Mouse (Mus musculus) liver, embryonic 15.5 days (tissue): ENCODE data around the gene Zic4. TPM values are rescaled to one million over a fixed set of nuclear protein-coding genes. Genes with fewer than 3 reads are reported as not detected.
A peak's percentile ranks its signal among the peaks of the same experiment; 100 is the strongest.

Experiments
- ATAC-seq: fragments of 200-750 bp; cut with Nextera tagmentation; 2 replicates; pipeline ENCODE4 v1.8.0; 2017; ENCODE audit warnings: moderate number of reproducible peaks, mild to moderate bottlenecking, moderate library complexity; ENCODE audit not compliant: insufficient read depth
- H3K27ac ChIP-seq: fragments of 300-500 bp; sonication (generic); replicated peaks from 2 replicates; pipeline ENCODE4 v1.5.1; 2015; ENCODE audit warnings: mild to moderate bottlenecking, inconsistent platforms
- H3K27me3 ChIP-seq: fragments of 300-500 bp; sonication (generic); 2 replicates; pipeline ENCODE4 v1.6.1; 2015; ENCODE audit warnings: mild to moderate bottlenecking, inconsistent platforms
- H3K36me3 ChIP-seq: fragments of 300-500 bp; sonication (generic); replicated peaks from 2 replicates; pipeline ENCODE4 v1.6.1; 2015; ENCODE audit warnings: moderate library complexity, mild to moderate bottlenecking, inconsistent platforms
- H3K4me1 ChIP-seq: fragments of 300-500 bp; sonication (generic); replicated peaks from 2 replicates; pipeline ENCODE4 v1.6.1; 2015; ENCODE audit warnings: inconsistent platforms
- H3K4me2 ChIP-seq: fragments of 300-500 bp; sonication (generic); 2 replicates; pipeline ENCODE4 v1.6.1; 2015; ENCODE audit warnings: moderate library complexity, mild to moderate bottlenecking, inconsistent platforms
- H3K4me3 ChIP-seq: fragments of 300-500 bp; sonication (generic); replicated peaks from 2 replicates; pipeline ENCODE4 v1.5.1; 2015; ENCODE audit warnings: mild to moderate bottlenecking, inconsistent platforms
- H3K9ac ChIP-seq: fragments of 300-500 bp; sonication (generic); 2 replicates; pipeline ENCODE4 v1.6.1; 2015; ENCODE audit warnings: moderate library complexity, mild to moderate bottlenecking, inconsistent platforms
- H3K9me3 ChIP-seq: fragments of 300-500 bp; sonication (generic); replicated peaks from 2 replicates; pipeline ENCODE4 v1.6.1; 2016; ENCODE audit warnings: inconsistent platforms
- WGBS: fragments of 180-500 bp; shearing (Covaris S2); methylation state at CpG from one replicate; pipeline ENCODE4 v1.1.7; 2015; ENCODE audit warnings: mixed read lengths; ENCODE audit not compliant: insufficient replicate concordance; 5-methylcytosine and 5-hydroxymethylcytosine counted together
- polyA plus RNA-seq: library from polyadenylated mRNA; unstranded; fragments of >200 nt; fragmentation: Nextera tagmentation; extraction: Ambion mirVana; gene quantifications from 2 replicates; pipeline ENCODE4 v1.2.1, GENCODE M21; 2015

The Zic4 gene
- polyA plus RNA-seq, 1 experiment from 2014 or later: not detected

DNA sequence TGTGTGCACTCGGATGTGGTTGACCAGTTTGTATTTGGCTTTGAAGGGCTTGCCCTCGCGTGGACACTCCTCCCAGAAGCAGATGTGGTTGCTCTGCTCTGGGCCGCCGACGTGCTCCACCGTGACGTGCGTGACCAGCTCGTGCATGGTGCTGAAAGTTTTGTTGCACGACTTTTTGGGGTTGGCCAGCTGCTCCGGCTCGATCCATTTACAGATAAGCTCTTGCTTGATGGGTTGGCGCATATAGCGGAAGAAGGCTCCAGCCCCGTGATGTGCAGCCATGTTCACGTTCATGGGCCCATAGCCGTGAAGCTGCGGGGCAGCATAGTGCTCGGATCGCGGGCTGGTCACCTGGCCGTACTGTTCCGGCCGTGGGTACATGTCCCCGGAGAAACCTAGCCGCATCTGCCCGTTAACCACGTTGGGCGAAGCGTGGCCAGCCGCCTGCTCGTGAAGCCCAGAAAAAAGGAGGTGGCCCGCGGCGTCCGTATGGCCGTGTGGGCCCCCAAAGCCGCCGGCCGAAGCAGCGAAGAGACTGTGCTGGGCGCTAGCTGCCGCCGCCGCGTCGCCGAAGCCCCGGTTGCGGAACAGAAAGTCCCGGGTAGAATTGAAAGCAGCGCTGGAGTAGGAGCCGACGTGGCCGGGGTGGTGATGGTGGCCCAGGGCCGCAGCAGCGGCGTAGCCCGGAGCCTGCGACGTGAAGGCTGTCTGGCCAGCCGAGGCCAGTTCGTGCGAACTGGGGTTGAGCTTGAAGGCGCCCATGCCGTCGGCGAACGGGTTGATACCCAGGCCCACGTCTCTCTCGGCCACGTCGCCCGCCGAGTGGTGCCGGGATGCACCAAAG lies 2.1 kb downstream of the Zic4 start:
- H3K36me3 ChIP-seq: no peaks in the 10 kb centered on the region
- no peak overlapping the region for H3K27ac ChIP-seq
- peak overlapping the region; percentile 17; the same call in 1 of the 2 replicates for H3K4me3 ChIP-seq
- no peak for ATAC-seq
- under 1% methylated on average over 77 of the region's 77 CpGs for WGBS
- H3K9me3 ChIP-seq: no peaks in the 10 kb centered on the region
- H3K4me2 ChIP-seq: peak overlapping the region; percentile 37
- H3K4me1 ChIP-seq: peaks cover 16% of the 10 kb centered on the region
- H3K27me3 ChIP-seq: peaks cover 99% of the 10 kb centered on the region
- H3K9ac ChIP-seq: no peak overlapping the region

GRCm38 (mm10) chr9:91364971-91365501 lies 2.8 kb downstream of the Zic4 start:
- peaks cover 100% of the 10 kb centered on the region for H3K27me3 ChIP-seq
- ATAC-seq: no peak

DNA sequence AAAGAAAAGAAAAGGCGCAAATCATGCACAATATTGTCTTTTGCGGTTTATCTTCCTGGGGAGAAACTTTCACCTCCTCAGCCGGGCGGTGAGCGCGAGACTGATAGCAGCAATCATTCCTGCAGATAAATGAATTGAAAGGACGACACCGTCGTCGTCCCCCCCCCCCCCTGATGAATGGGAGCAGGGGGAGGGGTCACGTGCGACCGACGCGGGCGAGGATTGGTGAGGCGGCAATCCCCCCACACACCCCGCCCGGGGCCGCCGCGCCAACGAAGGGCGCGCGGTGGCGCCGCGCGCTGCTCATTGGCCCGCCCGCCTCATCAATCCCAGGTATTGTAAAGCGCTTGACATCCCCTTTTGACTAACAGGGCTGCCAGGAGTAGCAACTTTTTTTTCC lies 3.5 kb downstream of the Zic4 start, which contains the start of gene Zic1:
Gene Zic1, minus strand, starts transcription at position 147 of the 400 bp plus-strand sequence.
- WGBS: 1% methylated on average over 33 of the region's 33 CpGs

More at GRCm38 (mm10) chr9:91364971-91365501, 2.8 kb downstream of the Zic4 start:
- Histone ChIP-seq H3K36me3 (no peaks in the 10 kb centered on the region), H3K4me1 (peaks cover 16% of the 10 kb centered on the region), H3K9me3 (no peaks in the 10 kb centered on the region), H3K4me2 (peak overlapping the region; percentile 37), H3K27ac (no peak overlapping the region), H3K9ac (no peak overlapping the region), H3K4me3 (peak overlapping the region; percentile 17; the same call in 1 of the 2 replicates)
- under 1% methylated on average over 41 of the region's 42 CpGs for WGBS

DNA sequence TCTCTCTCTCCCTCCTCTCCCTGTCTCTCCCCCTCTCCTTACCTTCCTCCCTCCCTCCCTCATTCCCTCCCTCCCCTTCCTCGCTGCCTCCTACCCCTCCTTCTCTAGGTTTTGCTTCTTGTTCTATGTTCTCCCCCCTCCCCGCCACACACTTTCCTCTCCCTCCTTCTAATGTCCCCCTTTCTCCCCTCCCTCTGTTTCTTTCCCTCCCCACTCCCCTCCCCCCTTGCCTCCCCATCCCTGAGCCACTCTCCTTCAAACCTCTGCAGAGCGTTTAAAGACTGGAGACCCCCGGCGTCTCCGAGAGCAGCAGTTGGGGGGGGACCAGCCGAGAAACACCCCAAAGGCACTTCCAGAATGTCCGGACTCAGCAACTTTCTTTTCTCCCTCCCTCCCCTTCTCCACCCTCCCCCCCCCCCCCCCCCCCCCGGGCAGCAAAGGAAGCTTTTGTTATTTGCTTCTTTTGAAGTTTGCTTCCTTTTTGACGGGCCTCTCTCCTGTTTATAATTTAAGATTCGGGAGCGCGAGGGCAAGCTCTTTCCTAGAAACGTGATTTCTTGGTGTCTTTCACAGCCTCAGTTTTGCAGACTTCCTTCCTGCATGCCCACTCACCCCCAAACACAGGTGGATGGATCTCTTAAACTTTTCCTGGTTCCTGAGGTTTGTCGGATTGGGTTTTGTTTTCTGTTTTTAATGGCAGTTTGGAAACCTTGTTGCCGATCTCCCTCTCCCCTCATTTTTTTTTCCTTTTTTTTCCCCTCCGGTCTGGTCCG lies 4.2 kb downstream of the Zic4 start:
- Histone ChIP-seq H3K9ac (no peak overlapping the region), H3K27ac (no peak overlapping the region), H3K9me3 (no peaks in the 10 kb centered on the region), H3K27me3 (peaks cover 100% of the 10 kb centered on the region), H3K4me2 (no peak overlapping the region), H3K4me3 (no peak overlapping the region), H3K4me1 (peaks cover 16% of the 10 kb centered on the region), H3K36me3 (no peaks in the 10 kb centered on the region)
- ATAC-seq: no peak
- WGBS: under 1% methylated on average over 17 of the region's 18 CpGs

More for the DNA sequence above, 3.5 kb downstream of the Zic4 start, which contains the start of gene Zic1:
- peak within 1 kb of the TSS; percentile 17; the same call in 1 of the 2 replicates for H3K4me3 ChIP-seq
- H3K36me3 ChIP-seq: no peaks in the 10 kb centered on the region
- H3K4me1 ChIP-seq: peaks cover 16% of the 10 kb centered on the region
- ATAC-seq: no peak
- no peak within 1 kb of the TSS for H3K9ac ChIP-seq
- H3K4me2 ChIP-seq: peak within 1 kb of the TSS; percentile 37
- no peak within 1 kb of the TSS for H3K27ac ChIP-seq
- H3K9me3 ChIP-seq: no peaks in the 10 kb centered on the region
- H3K27me3 ChIP-seq: peaks cover 100% of the 10 kb centered on the region

- no peaks in the 10 kb centered on the region for H3K9me3 ChIP-seq
- no peak overlapping the region for H3K9ac ChIP-seq
- ATAC-seq: no peak
- no peak overlapping the region for H3K4me3 ChIP-seq
- peaks cover 11% of the 10 kb centered on the region for H3K4me1 ChIP-seq
- H3K4me2 ChIP-seq: no peak overlapping the region
- peaks cover 99% of the 10 kb centered on the region for H3K27me3 ChIP-seq
- 3% methylated on average over 30 of the region's 30 CpGs for WGBS
- H3K27ac ChIP-seq: no peak overlapping the region
- H3K36me3 ChIP-seq: no peaks in the 10 kb centered on the region
Measured at GRCm38 (mm10) chr9:91366999-91367811, 5.0 kb downstream of the Zic4 start.

DNA sequence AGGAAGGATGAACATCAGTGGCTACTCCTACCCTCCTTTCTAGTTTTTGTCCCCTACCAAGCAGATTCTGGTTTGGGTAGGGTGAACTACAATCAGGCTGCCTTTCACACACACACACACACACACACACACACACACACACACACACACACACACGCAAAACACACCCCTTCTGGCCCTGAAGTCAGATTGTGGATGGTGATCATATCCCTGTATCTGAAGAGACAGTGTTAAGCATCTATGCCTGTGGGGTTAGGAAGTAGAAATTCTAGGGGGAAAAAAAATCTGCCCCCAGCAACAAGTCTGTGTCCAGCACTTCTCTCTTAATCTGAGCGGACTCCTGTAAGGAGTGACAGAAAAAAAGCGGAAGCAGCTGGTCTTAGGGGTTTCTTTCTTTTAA lies 5.9 kb downstream of the Zic4 start:
- 5% methylated on average over 3 of the region's 3 CpGs for WGBS
- Histone ChIP-seq H3K4me1 (0 out of 2 replicates have a peak, but pooled peaks cover 9% of the 10 kb centered on the region), H3K36me3 (no peaks in the 10 kb centered on the region), H3K27ac (no peak overlapping the region), H3K9me3 (no peaks in the 10 kb centered on the region), H3K9ac (no peak overlapping the region), H3K27me3 (peaks cover 99% of the 10 kb centered on the region), H3K4me3 (no peak overlapping the region), H3K4me2 (no peak overlapping the region)
- ATAC-seq: no peak

GRCm38 (mm10) chr9:91368946-91369292 lies 6.7 kb downstream of the Zic4 start:
- H3K9ac ChIP-seq: no peak overlapping the region
- 7% methylated on average over 13 of the region's 13 CpGs for WGBS
- no peak overlapping the region for H3K4me2 ChIP-seq
- no peaks in the 10 kb centered on the region for H3K9me3 ChIP-seq
- no peak overlapping the region for H3K4me3 ChIP-seq
- H3K27me3 ChIP-seq: peaks cover 95% of the 10 kb centered on the region
- H3K36me3 ChIP-seq: no peaks in the 10 kb centered on the region
- no peak overlapping the region for H3K27ac ChIP-seq
- ATAC-seq: no peak
- 0 out of 2 replicates have a peak, but pooled peaks cover 9% of the 10 kb centered on the region for H3K4me1 ChIP-seq

DNA sequence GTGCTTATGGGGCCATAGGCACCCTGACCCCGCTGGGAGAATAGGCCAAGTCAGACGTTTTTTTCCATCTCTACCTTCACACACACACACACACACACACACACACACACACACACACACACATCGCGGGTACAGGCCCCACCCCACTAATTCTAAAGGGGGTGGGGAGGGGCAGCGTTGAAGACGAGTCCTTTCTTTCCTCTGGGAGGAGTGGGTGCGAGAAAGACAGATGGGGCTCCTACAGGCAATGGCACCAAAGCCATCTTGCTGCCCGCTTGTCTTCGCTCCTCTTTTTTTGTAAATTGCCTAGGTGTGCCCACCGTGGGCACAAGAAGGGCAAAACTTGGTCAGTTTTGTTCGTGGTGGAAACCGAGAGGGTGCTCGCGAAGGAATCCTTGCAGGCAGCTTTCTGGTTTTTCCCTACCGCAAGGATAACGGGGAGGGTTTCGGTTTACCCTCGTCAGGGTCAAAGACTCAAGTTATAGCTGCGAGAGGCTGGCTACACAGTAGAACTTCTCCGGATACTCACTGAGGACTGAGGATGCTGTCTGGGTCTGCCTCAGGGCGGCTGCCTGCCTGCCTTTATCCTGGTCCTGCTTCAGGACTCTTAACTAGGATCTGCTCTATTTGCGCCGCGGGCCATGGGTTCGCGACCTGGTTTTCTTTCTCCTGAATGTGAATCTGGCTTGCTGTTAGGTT lies 7.2 kb downstream of the Zic4 start:
- Histone ChIP-seq H3K4me2 (no peak overlapping the region), H3K9me3 (no peaks in the 10 kb centered on the region), H3K27me3 (peaks cover 94% of the 10 kb centered on the region), H3K27ac (no peak overlapping the region), H3K4me1 (0 out of 2 replicates have a peak, but pooled peaks cover 9% of the 10 kb centered on the region), H3K36me3 (no peaks in the 10 kb centered on the region), H3K4me3 (no peak overlapping the region), H3K9ac (no peak overlapping the region)
- ATAC-seq: no peak
- 5% methylated on average over 26 of the region's 26 CpGs for WGBS

- H3K4me1 ChIP-seq: 0 out of 2 replicates have a peak, but pooled peaks cover under 1% of the 10 kb centered on the region
- H3K4me2 ChIP-seq: no peak overlapping the region
- no peak overlapping the region for H3K4me3 ChIP-seq
- no peak overlapping the region for H3K9ac ChIP-seq
- no peak overlapping the region for H3K27ac ChIP-seq
- no peak for ATAC-seq
- WGBS: 10% methylated on average over 6 of the region's 6 CpGs
- no peaks in the 10 kb centered on the region for H3K36me3 ChIP-seq
- peaks cover 93% of the 10 kb centered on the region for H3K27me3 ChIP-seq
- H3K9me3 ChIP-seq: no peaks in the 10 kb centered on the region
Measured at GRCm38 (mm10) chr9:91370191-91370708, 8.0 kb downstream of the Zic4 start.

- Histone ChIP-seq H3K36me3 (no peaks in the 10 kb centered on the region), H3K4me2 (no peak overlapping the region), H3K27me3 (peaks cover 93% of the 10 kb centered on the region), H3K4me3 (no peak overlapping the region), H3K9ac (no peak overlapping the region), H3K9me3 (no peaks in the 10 kb centered on the region), H3K4me1 (no peaks in the 10 kb centered on the region), H3K27ac (no peak overlapping the region)
- ATAC-seq: no peak
Measured at GRCm38 (mm10) chr9:91371011-91371410, 8.8 kb downstream of the Zic4 start.
